Mouse (Mus musculus) layer of hippocampus, adult 2 months (tissue): ENCODE measurements around the gene Cdk10. TPM values are rescaled to one million over a fixed set of nuclear protein-coding genes. Genes with fewer than 3 reads are reported as not detected.
A peak's percentile ranks its signal among the peaks of the same experiment; 100 is the strongest.
"Not testable (repeated sequence)": the region's sequence is repeated elsewhere in the genome, so short reads cannot be mapped to it uniquely, and the experiment has no call there.

Source experiments
- DNase-seq, 2 experiments: peaks; one replicate each; pipeline ENCODE4 v3.0.0; 2022; ENCODE audit warnings: low spot score in 2 of 2
- H3K27ac ChIP-seq: fragments of 200-600 bp; 2 replicates; pipeline ENCODE4 v1.8.1; 2022
- H3K4me3 ChIP-seq: fragments of 200-600 bp; 2 replicates; pipeline ENCODE4 v1.8.1; 2022; ENCODE audit warnings: mild to moderate bottlenecking
- CTCF ChIP-seq: fragments of 200-600 bp; conservative IDR thresholded peaks from 2 replicates; pipeline ENCODE4 v1.8.1; 2022; ENCODE audit warnings: antibody characterized with exemption, mild to moderate bottlenecking, moderate library complexity
- total RNA-seq, 2 experiments: library from RNA; stranded (reverse); gene quantifications; 2 replicates each; pipeline ENCODE4 v1.2.3; 2021

The Cdk10 gene
- total RNA-seq, 2 experiments from 2014 or later, result 93.9 to 98.8 TPM

GRCm38 (mm10) chr8:123255170-123255569 is 30.5 kb downstream of the Cdk10 start:
- peak overlapping the region; percentile 98 for H3K4me3 ChIP-seq
- TF ChIP-seq CTCF, result peak; percentile 41
- no peak for DNase-seq
- H3K27ac ChIP-seq, result peak overlapping the region; percentile 99

- DNase-seq, result peak in 1 of 2 experiments; percentile 37
- peak overlapping the region; percentile 99; the same call in 1 of the 2 replicates for H3K27ac ChIP-seq
Measured at GRCm38 (mm10) chr8:123257114-123257513, 32.5 kb downstream of the Cdk10 start.

DNA sequence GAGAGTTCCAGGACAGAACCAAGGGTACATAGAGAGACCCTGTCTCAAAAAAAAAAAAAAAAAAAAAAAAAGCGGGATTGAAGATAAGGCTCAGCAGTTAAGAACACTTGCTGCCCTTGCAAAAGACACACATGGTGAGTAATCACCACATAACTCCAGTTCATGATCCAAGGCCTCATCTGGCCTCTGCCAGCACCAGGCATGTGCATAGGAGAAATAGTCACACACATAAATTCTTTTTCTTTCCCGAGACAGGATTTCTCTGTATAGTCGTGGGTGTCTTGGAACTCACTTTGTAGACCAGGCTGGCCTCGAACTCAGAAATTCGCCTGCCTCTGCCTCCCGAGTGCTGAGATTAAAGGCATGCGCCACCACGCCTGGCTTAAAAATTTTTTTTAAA is 33.0 kb downstream of the Cdk10 start:
- peak overlapping the region; percentile 51; the same call in 1 of the 2 replicates for H3K27ac ChIP-seq
- not testable (repeated sequence) for DNase-seq, H3K4me3 ChIP-seq

More at GRCm38 (mm10) chr8:123257114-123257513, 32.5 kb downstream of the Cdk10 start:
- no peak for TF ChIP-seq CTCF
- no peak overlapping the region for H3K4me3 ChIP-seq

DNA sequence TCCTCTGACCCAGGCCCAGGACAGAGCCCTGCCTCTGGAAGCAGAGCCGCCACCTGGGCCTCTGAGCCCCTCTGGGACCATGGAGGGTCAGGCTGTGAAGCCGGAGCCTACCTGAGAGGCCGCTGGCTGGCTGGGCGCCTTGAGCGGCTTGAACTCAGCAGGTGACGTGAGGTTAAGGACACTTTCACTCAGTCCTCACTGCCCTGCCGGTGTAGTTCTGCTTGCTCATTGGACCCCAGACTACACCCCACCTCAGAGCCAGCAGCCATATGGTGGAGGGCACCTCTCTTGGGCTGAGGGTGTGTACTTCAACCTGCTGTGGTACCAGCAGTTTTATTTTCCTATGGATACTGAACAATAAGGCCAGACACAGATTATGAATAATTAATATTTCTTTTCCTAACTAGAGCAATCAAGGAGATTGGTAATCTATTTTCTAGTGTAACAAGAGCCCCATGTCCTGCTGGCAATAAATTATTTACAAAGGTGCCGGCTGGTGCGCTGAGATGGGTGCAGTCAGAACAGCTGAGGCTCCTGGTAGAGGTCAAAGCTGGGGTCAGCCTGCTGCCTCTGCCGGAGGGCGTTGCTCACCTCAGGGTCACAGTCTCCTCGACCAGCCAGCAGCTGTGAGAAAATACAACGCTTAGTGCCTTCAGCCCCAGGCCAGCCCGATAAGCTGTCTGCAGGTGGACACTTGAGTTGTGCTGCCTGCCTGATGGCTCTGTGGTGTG is 43.4 kb downstream of the Cdk10 start:
- TF ChIP-seq CTCF, result no peak
- H3K4me3 ChIP-seq, result no peak overlapping the region
- no peak overlapping the region for H3K27ac ChIP-seq
- DNase-seq, result no peak

GRCm38 (mm10) chr8:123271147-123271546 is 46.5 kb downstream of the Cdk10 start:
- no peak for DNase-seq
- Histone ChIP-seq H3K4me3 (no peak overlapping the region), H3K27ac (no peak overlapping the region)
- no peak for TF ChIP-seq CTCF

DNA sequence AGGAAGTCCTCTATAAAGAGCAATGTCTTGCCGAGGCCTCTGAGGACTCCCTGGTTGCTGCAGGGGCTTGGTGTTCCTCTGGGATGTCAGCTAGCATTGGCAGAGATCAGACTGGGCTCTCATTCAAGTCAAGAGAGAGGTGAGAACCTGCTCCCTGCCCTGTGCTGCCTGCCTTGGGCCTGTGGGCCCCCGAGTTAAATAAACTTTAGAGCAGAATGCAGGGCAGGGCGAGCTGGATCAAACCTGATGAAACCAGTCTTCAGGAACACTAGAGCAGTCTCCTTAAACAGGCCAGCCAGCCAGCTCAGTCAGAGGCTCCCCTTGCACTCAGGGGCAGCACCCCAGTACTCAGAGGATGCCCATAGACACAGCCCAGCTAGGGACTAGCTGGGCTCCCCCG is 47.3 kb downstream of the Cdk10 start:
- TF ChIP-seq CTCF, result no peak
- no peak overlapping the region for H3K4me3 ChIP-seq
- DNase-seq, result no peak

DNA sequence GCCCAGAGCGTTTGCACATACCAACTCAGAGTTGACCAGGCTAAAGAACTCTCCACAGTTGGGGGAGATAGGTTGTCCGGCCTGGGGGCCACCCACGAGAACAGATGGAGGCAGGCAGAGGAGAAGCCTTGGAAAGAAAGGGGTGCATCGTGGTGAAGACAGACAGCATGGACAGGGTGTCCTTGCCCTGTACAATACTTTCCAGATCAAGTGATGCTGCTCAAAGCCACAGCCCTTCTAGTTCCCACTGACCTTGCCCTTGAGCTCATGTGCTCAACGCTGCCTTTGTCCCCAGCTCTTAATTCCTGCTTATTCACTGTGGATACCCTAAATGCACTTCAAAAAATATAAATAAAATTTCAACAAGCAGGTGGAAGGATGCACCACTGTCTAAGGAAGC is 49.8 kb downstream of the Cdk10 start:
- DNase-seq, result no peak
- H3K27ac ChIP-seq, result no peak overlapping the region
- no peak for TF ChIP-seq CTCF
- no peak overlapping the region for H3K4me3 ChIP-seq

More for the DNA sequence above, 47.3 kb downstream of the Cdk10 start:
- no peak overlapping the region for H3K27ac ChIP-seq

- DNase-seq, result no peak
- Histone ChIP-seq H3K4me3 (no peak overlapping the region), H3K27ac (no peak overlapping the region)
- TF ChIP-seq CTCF, result no peak
Measured at GRCm38 (mm10) chr8:123275096-123275495, 50.5 kb downstream of the Cdk10 start.

- no peak for DNase-seq
- H3K4me3 ChIP-seq, result no peak overlapping the region
- H3K27ac ChIP-seq, result no peak overlapping the region
- no peak for TF ChIP-seq CTCF
Measured at GRCm38 (mm10) chr8:123278445-123278844, 53.8 kb downstream of the Cdk10 start.

GRCm38 (mm10) chr8:123279828-123280227 is 55.2 kb downstream of the Cdk10 start:
- Histone ChIP-seq H3K27ac (no peak overlapping the region), H3K4me3 (no peak overlapping the region)
- no peak for TF ChIP-seq CTCF
- no peak for DNase-seq

GRCm38 (mm10) chr8:123280302-123281094 is 55.9 kb downstream of the Cdk10 start:
- H3K27ac ChIP-seq, result no peak overlapping the region
- no peak for TF ChIP-seq CTCF
- no peak overlapping the region for H3K4me3 ChIP-seq
- DNase-seq, result no peak

Other genes with a start within 250 kb of the Cdk10 start
- 100 to 1,000 TPM; 165 to 176 TPM for gene Ankrd11, start 182.6 kb upstream of the Cdk10 start, total RNA-seq
- gene Spg7, start 161.9 kb upstream of the Cdk10 start, total RNA-seq, result 10 to 100 TPM; 63.4 to 66.3 TPM
- 100 to 1,000 TPM; 418 to 466 TPM for gene Rpl13, start 122.5 kb upstream of the Cdk10 start, total RNA-seq
- gene Cpne7, start 107.5 kb upstream of the Cdk10 start, total RNA-seq, result 100 to 1,000 TPM; 257 to 313 TPM
- gene Sult5a1, start 66.5 kb upstream of the Cdk10 start, total RNA-seq, result 1 to 10 TPM; 2.0 to 2.8 TPM
- under 1 TPM in 1 of 2 experiments, not detected in 1; 0.37 TPM for gene Dpep1, start 38.6 kb upstream of the Cdk10 start, total RNA-seq
- 100 to 1,000 TPM; 102 to 111 TPM for gene Chmp1a, start 12.1 kb upstream of the Cdk10 start, total RNA-seq
- 1 to 10 TPM; 6.5 to 7.1 TPM for gene Spata33, start 12.0 kb upstream of the Cdk10 start, total RNA-seq
- gene Spata2l, start 11.4 kb downstream of the Cdk10 start, total RNA-seq, result 10 to 100 TPM; 71.4 to 75.0 TPM
- 10 to 100 TPM; 20.3 to 24.8 TPM for gene Zfp276, start 29.4 kb downstream of the Cdk10 start, total RNA-seq
- 10 to 100 TPM; 59.5 to 70.3 TPM for gene Vps9d1, start 29.5 kb downstream of the Cdk10 start, total RNA-seq
- 1 to 10 TPM; 1.7 to 2.8 TPM for gene Fanca, start 93.7 kb downstream of the Cdk10 start, total RNA-seq
- gene Spire2, start 107.9 kb downstream of the Cdk10 start, total RNA-seq, result 10 to 100 TPM; 15.8 to 17.4 TPM
- gene Tcf25, start 148.9 kb downstream of the Cdk10 start, total RNA-seq, result 100 to 1,000 TPM; 459 to 497 TPM
- not detected for gene Mc1r, start 182.3 kb downstream of the Cdk10 start, total RNA-seq
- 100 to 1,000 TPM; 249 to 277 TPM for gene Tubb3, start 186.6 kb downstream of the Cdk10 start, total RNA-seq
- 10 to 100 TPM; 56.7 to 62.1 TPM for gene Def8, start 198.7 kb downstream of the Cdk10 start, total RNA-seq